Mouse (Mus musculus) kidney, adult 2 months (tissue): ENCODE measurements at regions not wholly inside any gene's neighbourhood (a gene's known extent, or its start where the extent isn't known, plus 50 kb on each side); places are given as distances from the start of the nearest gene placed in this dataset.

Source experiments
- DNase-seq: peaks from one replicate; pipeline ENCODE4 v3.0.0; 2021
- H3K27ac ChIP-seq: fragments of 200-500 bp; 2 replicates; pipeline ENCODE4 v1.5.1; 2012; ENCODE audit warnings: low read depth, low read length, control low read depth, inconsistent platforms; ENCODE audit not compliant: insufficient read depth
- H3K27me3 ChIP-seq: fragments of 200-500 bp; replicated peaks from 2 replicates; pipeline ENCODE4 v1.6.1; 2012; ENCODE audit warnings: mild to moderate bottlenecking, moderate library complexity, low read length, inconsistent platforms; ENCODE audit not compliant: control insufficient read depth, insufficient read depth
- H3K36me3 ChIP-seq: fragments of 200-500 bp; 2 replicates; pipeline ENCODE4 v1.6.1; 2012; ENCODE audit warnings: mild to moderate bottlenecking, moderate library complexity, low read length, inconsistent platforms; ENCODE audit not compliant: control insufficient read depth, insufficient read depth
- H3K4me1 ChIP-seq: fragments of 200-500 bp; 2 replicates; pipeline ENCODE4 v1.6.1; 2011; ENCODE audit warnings: low read length; ENCODE audit not compliant: control insufficient read depth, insufficient read depth
- H3K4me3 ChIP-seq: fragments of 200-500 bp; 2 replicates; pipeline ENCODE4 v1.5.1; 2011; ENCODE audit warnings: mild to moderate bottlenecking, low read depth, low read length, control low read depth; ENCODE audit not compliant: insufficient read depth
- CTCF ChIP-seq: fragments of 200-500 bp; conservative IDR thresholded peaks from 2 replicates; pipeline ENCODE4 v1.5.1; 2011; ENCODE audit warnings: low read depth, mild to moderate bottlenecking, control low read depth, low read length, moderate library complexity, mixed read lengths; ENCODE audit not compliant: insufficient read depth, insufficient read length
- POLR2A ChIP-seq: fragments of 200-500 bp; IDR thresholded peaks from one replicate; pipeline ENCODE4 v1.6.1; 2011; ENCODE audit warnings: low read depth, low read length, control low read depth
- WGBS: fragments of 180-500 bp; shearing (Covaris S2); methylation state at CpG from one replicate; pipeline ENCODE4 v1.1.7; 2018; 5-methylcytosine and 5-hydroxymethylcytosine counted together

GRCm38 (mm10) chr1:189063209-189063608 is 55.6 kb upstream of the Kctd3 start:
- Histone ChIP-seq H3K36me3 (no peaks in the 10 kb centered on the region), H3K27me3 (no peaks in the 10 kb centered on the region), H3K4me1 (no peaks in the 10 kb centered on the region), H3K4me3 (no peak overlapping the region), H3K27ac (no peak overlapping the region)
- TF ChIP-seq CTCF (no peak), POLR2A (no peak)
- no peak for DNase-seq
- WGBS, result 90% methylated on average over 7 of the region's 7 CpGs
